Mouse (Mus musculus) olfactory bulb, adult 2 months (tissue): ENCODE measurements around the gene Cldn14. TPM values are rescaled to one million over a fixed set of nuclear protein-coding genes. Genes with fewer than 3 reads are reported as not detected.

Source experiments
- H3K27ac ChIP-seq: fragments of 200-500 bp; 2 replicates; pipeline ENCODE4 v1.5.1; 2012; ENCODE audit warnings: low read depth, low read length; ENCODE audit not compliant: insufficient read depth
- H3K4me1 ChIP-seq: fragments of 200-500 bp; 2 replicates; pipeline ENCODE4 v1.6.1; 2012; ENCODE audit warnings: low read length; ENCODE audit not compliant: control insufficient read depth, insufficient read depth
- H3K4me3 ChIP-seq: fragments of 200-500 bp; 2 replicates; pipeline ENCODE4 v1.5.1; 2012; ENCODE audit warnings: mild to moderate bottlenecking, low read depth, low read length, moderate library complexity; ENCODE audit not compliant: insufficient read depth
- CTCF ChIP-seq: fragments of 200-500 bp; IDR thresholded peaks from 2 replicates; pipeline ENCODE4 v1.5.1; 2012; ENCODE audit warnings: low read depth, mild to moderate bottlenecking, low read length, moderate library complexity; ENCODE audit not compliant: insufficient read depth
- POLR2A ChIP-seq: fragments of 200-500 bp; IDR thresholded peaks from 2 replicates; pipeline ENCODE4 v1.6.1; 2012; ENCODE audit warnings: mild to moderate bottlenecking, low read depth, low read length, moderate library complexity; ENCODE audit not compliant: insufficient read depth
- WGBS: fragments of 180-500 bp; shearing (Covaris S2); methylation state at CpG from one replicate; pipeline ENCODE4 v1.1.7; 2018; 5-methylcytosine and 5-hydroxymethylcytosine counted together
- polyA plus RNA-seq: library from polyadenylated mRNA; stranded (reverse); fragments of >200 nt; gene quantifications from 2 replicates; pipeline ENCODE4 v1.2.4, GENCODE M21; 2012; ENCODE audit warnings: low replicate concordance; ENCODE audit not compliant: missing spikeins, insufficient read depth, insufficient read length

The Cldn14 gene
- polyA plus RNA-seq, 1 experiment: not detected

DNA sequence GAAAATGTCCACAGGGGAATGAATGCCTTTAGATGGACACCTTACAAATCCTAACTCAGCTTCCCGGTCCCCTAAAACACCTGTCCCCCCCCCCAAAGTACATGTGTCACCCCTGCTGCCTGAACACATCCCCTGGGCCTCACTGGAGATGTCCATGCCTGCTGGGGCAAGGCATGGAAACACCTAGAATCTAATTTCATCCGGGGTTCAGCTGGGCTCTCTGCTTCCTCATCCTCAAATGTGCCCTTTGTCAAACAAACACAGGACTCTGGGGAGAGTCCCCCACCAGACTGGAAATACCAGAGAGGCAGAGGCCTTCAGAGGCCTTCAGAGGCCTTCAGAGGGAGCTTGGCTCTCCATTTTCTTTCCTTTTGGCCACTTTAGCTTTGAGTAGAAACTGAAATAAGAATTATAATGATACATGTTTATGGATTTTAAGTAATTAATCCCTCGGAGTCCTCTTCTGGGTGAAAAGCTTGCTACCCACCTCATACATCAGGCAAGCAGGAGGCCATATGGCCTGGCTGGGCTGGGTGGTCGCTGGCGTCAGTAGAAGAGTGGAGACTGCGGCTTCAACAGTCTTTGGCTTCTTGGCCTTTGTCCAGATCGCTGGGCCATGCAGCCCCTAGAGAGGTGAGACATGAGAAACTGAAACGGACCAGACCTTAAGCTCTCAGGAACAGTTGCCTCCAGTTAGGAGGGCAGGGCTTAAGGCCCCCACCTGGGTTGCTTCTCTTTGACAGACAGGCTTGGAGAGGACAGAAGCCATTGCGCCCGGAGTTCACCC, 66.7 kb downstream of the Cldn14 start:
- no peak overlapping the region for H3K4me3 ChIP-seq
- no peak overlapping the region for H3K27ac ChIP-seq
- no peaks in the 10 kb centered on the region for H3K4me1 ChIP-seq
- TF ChIP-seq POLR2A: no peak
- 90% methylated on average over 10 of the region's 10 CpGs for WGBS

DNA sequence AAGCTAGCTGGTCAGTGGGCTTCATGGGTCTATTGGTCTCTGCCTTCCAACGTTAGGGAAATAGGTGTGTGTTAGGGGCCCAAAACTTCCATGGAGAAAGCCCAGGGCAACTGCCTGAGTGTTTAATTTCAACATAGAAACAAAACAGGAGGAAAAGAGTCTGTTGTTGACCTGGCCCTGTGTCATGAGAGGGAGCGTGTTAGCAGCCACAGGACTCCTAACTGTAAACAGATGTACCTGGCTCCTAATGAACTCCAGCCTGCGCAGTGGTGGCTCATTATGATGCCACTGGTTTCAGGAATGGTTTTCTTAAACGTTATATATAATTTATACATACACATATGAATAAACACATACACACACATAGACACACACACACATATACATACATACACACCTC, 68.7 kb downstream of the Cldn14 start:
- TF ChIP-seq POLR2A: no peak
- no peak for TF ChIP-seq CTCF
- H3K27ac ChIP-seq: no peak overlapping the region

DNA sequence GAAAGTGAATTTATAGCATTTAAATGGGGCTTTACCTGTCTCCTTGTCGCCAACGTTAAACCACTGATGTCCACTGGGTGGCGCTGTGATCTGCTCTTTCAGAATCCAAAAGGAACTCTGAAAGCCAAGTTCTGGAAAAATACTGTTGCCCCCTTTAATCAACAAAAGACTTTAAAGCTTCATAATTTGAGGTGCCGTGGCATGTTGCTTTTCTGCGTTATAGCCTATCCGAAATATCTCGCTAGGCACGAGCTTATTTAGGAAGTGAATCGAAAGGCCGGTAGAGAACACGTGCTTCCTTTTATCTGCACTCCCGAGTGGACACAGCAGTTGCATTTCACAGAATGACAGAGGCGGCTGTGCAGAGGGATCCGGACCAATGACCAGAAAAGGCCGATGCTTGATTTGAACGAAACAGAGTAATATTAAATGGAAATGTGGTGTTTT, 70.2 kb downstream of the Cldn14 start:
- TF ChIP-seq CTCF: no peak
- no peak for TF ChIP-seq POLR2A
- Histone ChIP-seq H3K27ac (no peak overlapping the region), H3K4me1 (no peaks in the 10 kb centered on the region), H3K4me3 (no peak overlapping the region)
- WGBS: 8% methylated on average over 16 of the region's 16 CpGs

More for the DNA sequence above, 68.7 kb downstream of the Cldn14 start:
- no peak overlapping the region for H3K4me3 ChIP-seq
- no peaks in the 10 kb centered on the region for H3K4me1 ChIP-seq
- 88% methylated on average over 4 of the region's 4 CpGs for WGBS

DNA sequence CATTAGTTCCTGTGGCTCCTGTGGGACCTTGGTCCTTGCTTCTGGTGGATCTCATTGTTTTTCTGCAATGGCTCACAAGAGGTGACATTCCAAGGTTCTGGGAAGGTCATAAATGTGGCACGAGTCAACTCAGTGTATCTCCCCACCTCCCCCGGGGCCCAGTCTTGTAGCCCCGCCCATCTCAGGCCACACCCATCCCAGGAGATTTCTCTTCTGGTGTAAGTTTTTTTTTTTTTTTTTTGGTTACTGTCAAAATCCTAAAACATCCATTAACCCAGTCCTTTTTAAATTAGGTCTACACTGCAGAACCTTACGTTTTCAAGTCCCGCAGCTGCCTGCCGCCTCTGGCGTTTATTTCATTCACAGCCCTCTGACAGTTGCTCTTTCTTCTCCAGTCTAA, 73.6 kb downstream of the Cldn14 start:
- H3K4me3 ChIP-seq: no peak overlapping the region
- H3K4me1 ChIP-seq: peaks cover 5% of the 10 kb centered on the region; the same call in 1 of the 2 replicates
- 27% methylated on average over 7 of the region's 7 CpGs for WGBS
- H3K27ac ChIP-seq: no peak overlapping the region
- no peak for TF ChIP-seq CTCF
- no peak for TF ChIP-seq POLR2A

DNA sequence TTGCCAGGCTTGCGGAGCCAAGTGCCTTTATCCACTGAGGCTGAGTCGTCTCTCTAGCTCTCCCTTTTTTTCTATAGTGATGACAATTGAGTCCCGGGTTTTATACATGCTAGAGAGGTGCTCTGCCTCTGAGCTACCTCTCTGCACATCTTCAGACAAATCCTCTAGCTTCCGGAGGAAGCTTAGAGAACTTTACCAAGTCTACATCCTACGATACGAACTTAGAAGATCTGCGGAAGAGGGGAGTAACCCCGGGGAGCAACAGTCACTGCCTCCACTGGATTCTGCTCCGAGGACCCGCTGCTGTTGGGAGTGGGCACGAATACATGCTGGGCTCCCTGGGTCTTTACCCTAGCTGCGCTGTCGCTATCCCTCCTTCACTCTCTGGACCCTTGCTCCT, 74.0 kb downstream of the Cldn14 start:
- Histone ChIP-seq H3K4me3 (no peak overlapping the region), H3K27ac (no peak overlapping the region), H3K4me1 (peaks cover 5% of the 10 kb centered on the region; the same call in 1 of the 2 replicates)
- WGBS: 27% methylated on average over 13 of the region's 13 CpGs
- TF ChIP-seq CTCF: no peak

DNA sequence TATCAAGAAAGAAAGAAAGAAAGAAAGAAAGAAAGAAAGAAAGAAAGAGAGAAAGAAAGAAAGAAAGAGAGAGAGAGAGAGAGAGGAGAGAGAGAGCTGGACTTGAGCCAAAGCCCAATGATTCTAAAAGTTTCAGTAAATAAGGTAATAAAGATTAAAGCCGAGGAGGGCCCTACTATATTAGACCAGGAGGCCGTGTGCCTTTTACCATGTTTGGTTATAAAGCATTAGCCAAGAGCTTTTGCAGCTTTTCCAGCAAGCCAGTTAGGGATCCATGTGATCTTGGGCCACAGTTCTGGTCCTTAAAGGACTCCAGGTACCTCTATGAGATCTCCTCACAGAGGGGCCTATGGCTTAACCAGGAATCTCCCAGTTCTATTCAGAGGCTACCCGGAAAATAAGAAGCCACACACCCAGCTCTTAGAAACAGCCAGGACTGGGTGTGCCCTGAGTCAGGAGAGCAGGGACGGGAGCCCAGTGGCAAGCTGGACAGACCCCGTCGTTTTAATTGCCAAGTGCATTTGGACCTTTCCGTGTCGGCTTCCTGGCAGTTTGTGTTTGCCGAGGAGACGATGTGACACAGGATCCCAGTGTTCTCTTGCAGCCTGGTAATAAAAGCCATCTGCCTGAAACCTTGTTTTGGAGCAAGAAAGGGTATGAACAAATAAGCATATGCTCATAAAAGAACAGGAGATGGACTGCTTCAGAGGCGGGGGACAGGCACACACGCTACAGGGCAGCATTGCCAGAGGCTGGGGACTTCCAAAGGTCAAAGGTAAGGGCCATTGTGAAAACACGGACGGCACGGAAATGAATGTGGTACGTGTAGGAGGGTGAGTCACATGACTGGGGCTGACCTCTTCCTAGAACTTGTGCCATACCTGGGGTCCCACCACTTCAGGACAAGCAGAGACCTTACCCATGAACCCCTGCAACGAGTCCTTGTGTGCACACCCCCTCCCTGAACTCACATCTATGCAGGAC, 76.2 kb downstream of the Cldn14 start:
- WGBS: 61% methylated on average over 17 of the region's 17 CpGs
- TF ChIP-seq POLR2A (no peak), CTCF (no peak)
- H3K4me1 ChIP-seq: peaks cover 5% of the 10 kb centered on the region; the same call in 1 of the 2 replicates
- no peak overlapping the region for H3K27ac ChIP-seq
- no peak overlapping the region for H3K4me3 ChIP-seq

DNA sequence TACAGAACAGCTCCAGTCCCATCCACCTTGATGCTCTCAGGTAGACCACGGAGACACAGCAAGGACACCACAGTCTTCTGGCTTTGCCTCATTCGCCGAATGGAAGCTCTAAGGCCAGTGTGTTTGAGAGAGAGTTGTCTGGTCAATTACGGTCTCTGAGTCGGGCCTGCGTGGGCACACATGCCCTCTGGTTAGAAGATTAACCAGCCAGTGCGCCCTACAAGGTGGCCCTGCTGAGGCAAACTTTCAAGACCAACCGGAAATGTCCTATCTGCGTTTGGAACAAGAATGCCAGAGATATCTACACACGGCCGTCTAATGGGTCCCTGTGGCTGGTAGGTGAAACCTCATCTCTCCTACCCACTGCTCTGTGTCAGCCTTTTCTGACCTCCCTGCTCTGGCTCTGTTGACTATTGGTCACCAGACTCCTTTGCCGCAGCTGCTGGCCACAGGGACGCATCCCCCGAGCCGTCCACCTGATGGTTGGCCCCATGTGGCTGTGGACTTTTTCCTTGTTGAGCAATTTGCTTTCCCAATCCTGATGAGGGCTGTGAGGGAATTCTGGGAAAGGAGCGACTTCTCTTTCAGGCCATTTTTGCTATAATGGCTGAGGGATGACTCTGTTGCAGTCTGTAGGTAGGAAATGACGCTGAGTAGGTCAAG, 79.1 kb downstream of the Cldn14 start:
- peaks cover 6% of the 10 kb centered on the region for H3K4me1 ChIP-seq
- no peak overlapping the region for H3K4me3 ChIP-seq
- H3K27ac ChIP-seq: no peak overlapping the region
- 95% methylated on average over 17 of the region's 17 CpGs for WGBS
- TF ChIP-seq CTCF: no peak
- TF ChIP-seq POLR2A: no peak

DNA sequence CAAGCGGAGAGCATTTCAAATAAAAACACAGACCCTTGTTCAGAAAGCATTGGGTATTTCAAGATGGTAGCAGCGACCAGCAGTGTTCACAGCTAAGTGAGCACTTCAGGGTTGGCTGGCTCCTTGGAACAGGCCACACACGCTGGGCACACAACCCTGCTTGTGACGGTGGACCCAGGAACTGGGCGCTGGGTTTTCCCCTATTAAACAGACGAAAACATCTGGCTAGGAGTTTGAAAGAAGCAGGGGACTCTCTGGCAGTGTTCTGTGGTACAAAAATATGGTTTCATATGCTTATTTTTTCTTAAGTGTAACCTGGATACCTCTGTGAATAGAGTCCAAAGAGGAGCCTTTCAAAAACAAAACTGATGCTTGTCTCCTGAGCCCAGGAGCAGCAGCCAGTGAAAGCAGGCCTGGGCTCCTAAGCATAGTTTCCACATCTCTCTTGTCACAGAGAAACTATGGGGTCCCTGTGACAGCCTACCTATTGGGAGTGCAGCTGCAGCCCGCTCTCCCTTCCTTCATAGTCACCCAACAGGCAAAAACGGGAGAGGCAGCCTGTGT, 82.9 kb downstream of the Cldn14 start:
- Histone ChIP-seq H3K4me1 (peaks cover 5% of the 10 kb centered on the region), H3K4me3 (no peak overlapping the region), H3K27ac (no peak overlapping the region)
- WGBS: 83% methylated on average over 8 of the region's 8 CpGs
- no peak for TF ChIP-seq CTCF
- no peak for TF ChIP-seq POLR2A

DNA sequence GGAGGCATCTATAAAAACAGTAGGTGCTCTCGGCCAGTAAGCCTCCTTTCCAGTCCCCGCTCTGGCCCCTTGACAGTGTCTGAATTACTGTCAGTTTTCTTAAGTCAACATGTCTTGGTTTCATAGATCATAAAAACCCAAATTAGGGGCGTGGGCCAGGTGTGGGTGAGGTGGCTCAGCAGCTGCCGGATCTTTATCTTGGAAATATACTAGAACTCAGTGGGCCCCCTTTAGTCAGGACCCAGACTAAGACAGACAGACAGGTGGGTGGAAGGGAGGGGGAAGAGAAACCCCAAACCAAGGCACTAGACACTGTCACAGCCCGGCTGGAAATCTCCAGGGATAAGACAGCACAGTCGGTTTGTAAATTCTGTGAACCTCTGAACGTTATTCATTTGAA, 84.8 kb downstream of the Cldn14 start:
- WGBS: 74% methylated on average over 7 of the region's 7 CpGs
- peaks cover 5% of the 10 kb centered on the region for H3K4me1 ChIP-seq
- no peak overlapping the region for H3K27ac ChIP-seq
- TF ChIP-seq CTCF (no peak), POLR2A (no peak)
- no peak overlapping the region for H3K4me3 ChIP-seq
